Mouse (Mus musculus) lung, postnatal 0 days (tissue): ENCODE measurements around the gene Dot1l. TPM values are rescaled to one million over a fixed set of nuclear protein-coding genes. Genes with fewer than 3 reads are reported as not detected.
"Not testable (repeated sequence)": the region's sequence is repeated elsewhere in the genome, so short reads cannot be mapped to it uniquely, and the experiment has no call there.

Source experiments
- ATAC-seq: fragments of 200-750 bp; cut with Nextera tagmentation; 2 replicates; pipeline ENCODE4 v1.8.0; 2017; ENCODE audit warnings: moderate library complexity
- DNase-seq: peaks from one replicate; pipeline ENCODE4 v3.0.0-alpha.2; 2016; ENCODE audit warnings: low spot score
- H3K27ac ChIP-seq: fragments of 300-500 bp; sonication (generic); 2 replicates; pipeline ENCODE4 v1.5.1; 2014; ENCODE audit warnings: antibody characterized with exemption, mild to moderate bottlenecking, low read length, mixed read lengths
- H3K27me3 ChIP-seq: fragments of 300-500 bp; sonication (generic); replicated peaks from 2 replicates; pipeline ENCODE4 v1.6.1; 2014; ENCODE audit warnings: low read length, mixed read lengths; ENCODE audit not compliant: insufficient read depth
- H3K36me3 ChIP-seq: fragments of 300-500 bp; sonication (generic); 2 replicates; pipeline ENCODE4 v1.6.1; 2014; ENCODE audit warnings: low read length, mixed read lengths; ENCODE audit not compliant: insufficient read depth
- H3K4me1 ChIP-seq: fragments of 300-500 bp; sonication (generic); 2 replicates; pipeline ENCODE4 v1.6.1; 2014; ENCODE audit warnings: antibody characterized with exemption, low read depth, low read length, mixed read lengths; ENCODE audit not compliant: insufficient read depth
- H3K4me2 ChIP-seq: fragments of 300-500 bp; sonication (generic); replicated peaks from 2 replicates; pipeline ENCODE4 v1.6.1; 2014; ENCODE audit warnings: low read depth, mild to moderate bottlenecking, low read length, moderate library complexity, mixed read lengths
- H3K4me3 ChIP-seq: fragments of 300-500 bp; sonication (generic); 2 replicates; pipeline ENCODE4 v1.5.1; 2014; ENCODE audit warnings: low read depth, low read length
- H3K9ac ChIP-seq: fragments of 300-500 bp; sonication (generic); replicated peaks from 2 replicates; pipeline ENCODE4 v1.6.1; 2014; ENCODE audit warnings: low read depth, mild to moderate bottlenecking
- H3K9me3 ChIP-seq: fragments of 300-500 bp; sonication (generic); 2 replicates; pipeline ENCODE4 v1.6.1; 2016; ENCODE audit warnings: low read length, mixed read lengths
- CTCF ChIP-seq: IDR thresholded peaks from 2 replicates; pipeline ENCODE4 v1.5.1; 2016; ENCODE audit warnings: antibody characterized with exemption, mild to moderate bottlenecking
- EP300 ChIP-seq: IDR thresholded peaks from 2 replicates; pipeline ENCODE4 v1.6.1; 2016; ENCODE audit warnings: antibody characterized with exemption, mild to moderate bottlenecking, control low read depth
- WGBS: fragments of 180-500 bp; shearing (Covaris S2); extraction: QIAGEN DNeasy Blood & Tissue Kit; methylation state at CpG from one replicate; pipeline ENCODE4 v1.1.7; 2014; 5-methylcytosine and 5-hydroxymethylcytosine counted together
- polyA plus RNA-seq: library from polyadenylated mRNA; unstranded; fragments of >200 nt; fragmentation: Nextera tagmentation; extraction: Ambion mirVana; gene quantifications from 2 replicates; pipeline ENCODE4 v1.2.1, GENCODE M21; 2015

Dot1l gene
- polyA plus RNA-seq, 1 experiment from 2014 or later, result 7.4 TPM

DNA sequence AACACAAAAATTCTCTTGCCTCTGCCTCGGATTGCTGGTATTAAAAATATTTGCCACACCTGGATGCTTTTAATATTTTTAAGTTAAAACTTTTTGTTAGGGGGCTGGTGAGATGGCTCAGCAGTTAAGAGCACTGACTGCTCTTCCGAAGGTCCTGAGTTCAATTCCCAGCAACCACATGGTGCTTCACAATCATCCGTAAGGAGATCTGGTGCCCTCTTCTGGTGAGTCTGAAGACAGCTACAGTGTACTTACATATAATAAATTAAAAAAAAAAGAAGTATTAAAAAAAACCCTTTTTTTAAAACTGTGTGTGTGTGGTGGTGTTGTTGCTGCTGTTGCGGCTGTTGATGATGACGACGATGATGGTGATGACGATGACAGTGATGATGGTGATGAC, 62.9 kb downstream of the Dot1l start:
- not testable (repeated sequence) for H3K4me1 ChIP-seq, H3K9ac ChIP-seq, ATAC-seq, H3K9me3 ChIP-seq, DNase-seq, H3K27me3 ChIP-seq, H3K4me3 ChIP-seq, H3K27ac ChIP-seq, H3K4me2 ChIP-seq, H3K36me3 ChIP-seq
- 82% methylated on average over 7 of the region's 7 CpGs for WGBS
- TF ChIP-seq CTCF, result peak; percentile 44

DNA sequence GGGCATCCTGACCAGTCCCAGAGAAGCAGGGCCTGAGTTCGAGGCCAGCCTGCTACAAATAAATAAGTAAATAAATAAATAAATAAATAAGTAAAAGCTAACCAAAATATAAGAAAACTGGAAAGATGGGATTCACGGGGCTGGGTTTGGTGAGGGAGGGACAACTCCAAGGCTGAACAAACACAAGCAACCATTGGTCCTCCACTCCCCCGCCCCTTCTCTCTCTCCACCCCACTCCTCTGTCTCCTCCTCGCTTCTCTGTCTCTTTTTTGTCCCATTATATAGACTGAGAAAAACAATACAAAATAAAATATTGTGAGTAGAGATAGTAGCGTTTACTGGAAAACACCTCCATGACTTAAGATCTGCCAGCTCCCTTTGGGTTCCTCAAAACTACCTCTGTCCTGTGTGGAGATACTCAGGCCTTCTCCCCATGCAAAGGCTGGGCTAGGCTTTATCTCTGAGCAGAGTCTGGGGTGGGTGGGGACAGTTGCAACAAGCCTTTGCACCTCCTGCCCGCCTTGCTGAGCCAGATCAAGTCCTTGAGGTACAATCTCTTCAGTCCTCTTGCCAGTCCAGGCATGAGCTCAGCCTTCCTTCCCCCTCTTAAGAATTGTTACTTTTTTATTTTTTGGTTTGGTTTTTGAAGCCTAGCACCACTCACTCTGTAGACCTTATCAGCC, 63.7 kb downstream of the Dot1l start:
- TF ChIP-seq EP300, result no peak
- TF ChIP-seq CTCF, result no peak
- Histone ChIP-seq H3K36me3 (no peaks in the 10 kb centered on the region), H3K9ac (no peak overlapping the region), H3K27me3 (no peaks in the 10 kb centered on the region), H3K4me1 (no peaks in the 10 kb centered on the region), H3K4me2 (no peak overlapping the region), H3K4me3 (no peak overlapping the region), H3K27ac (no peak overlapping the region), H3K9me3 (no peaks in the 10 kb centered on the region)
- 40% methylated on average over 6 of the region's 6 CpGs for WGBS
- ATAC-seq (no peak), DNase-seq (no peak)

GRCm38 (mm10) chr10:80819406-80819805, 64.4 kb downstream of the Dot1l start:
- no peaks in the 10 kb centered on the region for H3K27me3 ChIP-seq
- DNase-seq (no peak), ATAC-seq (no peak)
- WGBS, result 20% methylated on average over 3 of the region's 3 CpGs
- H3K36me3 ChIP-seq, result no peaks in the 10 kb centered on the region
- no peaks in the 10 kb centered on the region for H3K4me1 ChIP-seq
- H3K4me3 ChIP-seq, result no peak overlapping the region
- no peak overlapping the region for H3K9ac ChIP-seq
- no peak overlapping the region for H3K27ac ChIP-seq
- H3K9me3 ChIP-seq, result no peaks in the 10 kb centered on the region
- no peak for TF ChIP-seq EP300
- TF ChIP-seq CTCF, result no peak
- H3K4me2 ChIP-seq, result no peak overlapping the region

DNA sequence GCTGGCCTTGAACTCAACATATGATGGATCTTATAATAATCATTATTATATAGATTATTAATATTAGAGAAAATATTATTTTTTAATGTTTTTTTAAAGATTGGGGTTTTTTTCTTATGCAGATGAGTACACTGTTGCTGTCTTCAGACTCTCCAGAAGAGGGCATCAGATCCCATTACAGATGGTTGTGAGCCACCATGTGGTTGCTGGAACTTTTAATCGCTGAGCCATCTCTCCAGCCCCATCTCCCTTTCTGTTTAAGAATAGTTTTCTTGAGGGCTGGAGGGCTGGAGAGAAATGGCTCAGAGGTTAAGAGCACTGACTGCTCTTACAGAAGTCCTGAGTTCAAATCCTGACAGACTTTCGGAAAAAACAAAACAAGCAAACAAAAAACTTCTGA, 67.0 kb downstream of the Dot1l start:
- ATAC-seq (no peak), DNase-seq (peak; percentile 58)
- H3K9ac ChIP-seq, result no peak overlapping the region
- TF ChIP-seq EP300, result no peak
- peak; percentile 73 for TF ChIP-seq CTCF
- no peak overlapping the region for H3K4me3 ChIP-seq
- H3K4me2 ChIP-seq, result no peak overlapping the region
- WGBS, result 44% methylated on average over 2 of the region's 2 CpGs
- no peaks in the 10 kb centered on the region for H3K36me3 ChIP-seq
- H3K27me3 ChIP-seq, result no peaks in the 10 kb centered on the region
- H3K9me3 ChIP-seq, result no peaks in the 10 kb centered on the region
- no peaks in the 10 kb centered on the region for H3K4me1 ChIP-seq
- H3K27ac ChIP-seq, result no peak overlapping the region

DNA sequence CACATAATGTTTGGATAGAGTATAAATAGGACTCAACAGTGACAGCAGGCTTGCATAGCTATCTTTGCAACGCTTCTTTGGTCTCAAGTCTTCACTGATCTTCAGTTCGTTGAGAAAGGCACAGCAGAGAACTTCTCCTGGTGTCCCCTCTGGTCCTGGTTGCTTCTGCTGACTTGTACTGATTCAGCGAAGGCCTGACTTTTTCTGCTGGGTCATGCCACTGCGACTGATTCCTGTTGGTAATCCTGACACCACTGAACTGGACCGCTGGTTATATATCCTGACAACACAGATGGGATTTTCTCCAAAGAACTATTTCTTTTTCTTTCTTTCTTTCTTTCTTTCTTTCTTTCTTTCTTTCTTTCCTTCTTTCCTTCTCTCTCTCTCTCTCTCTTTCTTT, 67.5 kb downstream of the Dot1l start:
- Histone ChIP-seq H3K27me3 (no peaks in the 10 kb centered on the region), H3K4me3 (no peak overlapping the region), H3K9me3 (no peaks in the 10 kb centered on the region), H3K36me3 (no peaks in the 10 kb centered on the region), H3K4me1 (no peaks in the 10 kb centered on the region), H3K27ac (no peak overlapping the region), H3K9ac (no peak overlapping the region), H3K4me2 (no peak overlapping the region)
- TF ChIP-seq CTCF (no peak), EP300 (no peak)
- DNase-seq, result no peak
- no peak for ATAC-seq
- WGBS, result 91% methylated on average over 5 of the region's 5 CpGs

DNA sequence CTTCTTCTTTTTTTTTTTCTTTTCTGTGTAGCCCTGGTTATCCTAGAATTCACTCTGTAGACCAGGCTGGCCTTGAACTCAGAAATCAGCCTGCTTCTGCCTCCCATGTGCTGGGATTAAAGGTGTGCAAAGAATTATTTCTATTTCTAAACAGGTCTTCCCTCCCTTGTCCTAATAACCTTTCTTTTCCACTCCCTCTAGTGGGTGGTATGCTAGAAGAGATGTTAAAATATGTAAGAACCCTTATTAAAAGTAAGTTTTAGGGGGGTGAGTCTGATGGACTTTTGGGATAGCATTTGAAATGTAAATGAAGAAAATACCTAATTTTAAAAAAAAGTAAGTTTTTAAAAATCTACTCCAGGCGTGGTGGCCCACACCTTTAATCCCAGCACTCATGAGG, 68.3 kb downstream of the Dot1l start:
- no peak for ATAC-seq

More for the DNA sequence above, 68.3 kb downstream of the Dot1l start:
- H3K36me3 ChIP-seq, result no peaks in the 10 kb centered on the region
- no peaks in the 10 kb centered on the region for H3K9me3 ChIP-seq
- no peak for DNase-seq
- no peak overlapping the region for H3K4me3 ChIP-seq
- TF ChIP-seq EP300, result no peak
- TF ChIP-seq CTCF, result no peak
- H3K4me1 ChIP-seq, result no peaks in the 10 kb centered on the region
- WGBS, result 83% methylated on average over 1 of the region's 1 CpGs
- H3K4me2 ChIP-seq, result no peak overlapping the region
- no peak overlapping the region for H3K27ac ChIP-seq
- no peak overlapping the region for H3K9ac ChIP-seq
- no peaks in the 10 kb centered on the region for H3K27me3 ChIP-seq
